Mouse (Mus musculus): Measurements from ENCODE around the gene Dad1. TPM values are rescaled to one million over a fixed set of nuclear protein-coding genes. Genes with fewer than 3 reads are reported as not detected.
"Not testable (repeated sequence)": the region's sequence is repeated elsewhere in the genome, so short reads cannot be mapped to it uniquely, and the experiment has no call there.

Gene Dad1
- polyA plus RNA-seq, 1 experiment from 2014 or later, result 274 TPM

GRCm38 (mm10) chr14:54231176-54231956, 22.5 kb downstream of the Dad1 start:
- Histone ChIP-seq H3K4me3 (ENCODE audit: low read depth, low read length) (no peak overlapping the region), H3K4me1 (ENCODE audit: control insufficient read depth, insufficient read depth, low read length) (peaks cover 4% of the 10 kb centered on the region; the same call in 1 of the 2 replicates), H3K9me3 (ENCODE audit: control insufficient read depth, low read length) (no peaks in the 10 kb centered on the region), H3K27me3 (ENCODE audit: control insufficient read depth, insufficient read depth, low read length) (no peaks in the 10 kb centered on the region), H3K36me3 (ENCODE audit: control insufficient read depth, insufficient read depth, low read length) (0 out of 2 replicates have a peak, but pooled peaks cover 3% of the 10 kb centered on the region), H3K9ac (ENCODE audit: low read length) (no peak overlapping the region), H3K27ac (ENCODE audit: low read depth, low read length) (no peak overlapping the region), H3K4me2 (ENCODE audit: low read depth) (no peak overlapping the region)
- DNase-seq (ENCODE audit: low spot score) (no peak), ATAC-seq (ENCODE audit: insufficient read depth, low FRiP score, low TSS enrichment) (no peak)
- 87% methylated on average over 21 of the region's 21 CpGs for WGBS

DNA sequence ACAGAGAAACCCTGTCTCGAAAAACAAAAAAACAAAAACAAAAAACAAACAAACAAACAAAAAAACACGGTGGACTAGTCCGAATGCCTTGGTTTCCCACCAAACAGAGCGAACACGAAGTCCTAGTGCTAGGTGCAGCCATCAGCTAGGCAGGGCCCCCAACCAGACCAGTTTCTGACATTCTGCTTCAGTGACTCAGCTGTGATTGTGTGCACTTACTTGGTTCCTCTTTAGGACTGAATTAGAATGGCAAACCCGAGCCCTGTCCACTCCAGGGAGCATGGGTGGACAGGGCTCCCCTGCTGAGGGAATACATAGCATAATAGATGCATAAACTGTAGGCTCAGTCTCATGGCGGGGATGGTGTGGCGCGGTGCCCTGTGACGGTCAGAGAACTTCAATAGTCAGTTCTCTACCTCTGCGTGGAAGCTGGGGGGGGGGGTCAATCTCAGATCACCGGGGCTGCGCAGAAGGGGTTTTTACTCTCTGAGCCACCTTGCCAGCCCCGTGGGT, 23.2 kb downstream of the Dad1 start:
- peaks cover 4% of the 10 kb centered on the region; the same call in 1 of the 2 replicates for H3K4me1 ChIP-seq (ENCODE audit: control insufficient read depth, insufficient read depth, low read length)
- H3K4me3 ChIP-seq (ENCODE audit: low read depth, low read length), result no peak overlapping the region
- no peaks in the 10 kb centered on the region for H3K27me3 ChIP-seq (ENCODE audit: control insufficient read depth, insufficient read depth, low read length)
- DNase-seq (ENCODE audit: low spot score), result no peak
- 87% methylated on average over 14 of the region's 14 CpGs for WGBS
- H3K9me3 ChIP-seq (ENCODE audit: control insufficient read depth, low read length), result no peaks in the 10 kb centered on the region
- no peak overlapping the region for H3K27ac ChIP-seq (ENCODE audit: low read depth, low read length)
- H3K36me3 ChIP-seq (ENCODE audit: control insufficient read depth, insufficient read depth, low read length), result 0 out of 2 replicates have a peak, but pooled peaks cover 3% of the 10 kb centered on the region
- no peak for ATAC-seq (ENCODE audit: insufficient read depth, low FRiP score, low TSS enrichment)
- no peak overlapping the region for H3K4me2 ChIP-seq (ENCODE audit: low read depth)
- no peak overlapping the region for H3K9ac ChIP-seq (ENCODE audit: low read length)

GRCm38 (mm10) chr14:54229849-54230248, 24.1 kb downstream of the Dad1 start:
- not testable (repeated sequence) for ATAC-seq (ENCODE audit: insufficient read depth, low FRiP score, low TSS enrichment); H3K36me3 ChIP-seq (ENCODE audit: control insufficient read depth, insufficient read depth, low read length)
- WGBS, result 86% methylated on average over 3 of the region's 4 CpGs

DNA sequence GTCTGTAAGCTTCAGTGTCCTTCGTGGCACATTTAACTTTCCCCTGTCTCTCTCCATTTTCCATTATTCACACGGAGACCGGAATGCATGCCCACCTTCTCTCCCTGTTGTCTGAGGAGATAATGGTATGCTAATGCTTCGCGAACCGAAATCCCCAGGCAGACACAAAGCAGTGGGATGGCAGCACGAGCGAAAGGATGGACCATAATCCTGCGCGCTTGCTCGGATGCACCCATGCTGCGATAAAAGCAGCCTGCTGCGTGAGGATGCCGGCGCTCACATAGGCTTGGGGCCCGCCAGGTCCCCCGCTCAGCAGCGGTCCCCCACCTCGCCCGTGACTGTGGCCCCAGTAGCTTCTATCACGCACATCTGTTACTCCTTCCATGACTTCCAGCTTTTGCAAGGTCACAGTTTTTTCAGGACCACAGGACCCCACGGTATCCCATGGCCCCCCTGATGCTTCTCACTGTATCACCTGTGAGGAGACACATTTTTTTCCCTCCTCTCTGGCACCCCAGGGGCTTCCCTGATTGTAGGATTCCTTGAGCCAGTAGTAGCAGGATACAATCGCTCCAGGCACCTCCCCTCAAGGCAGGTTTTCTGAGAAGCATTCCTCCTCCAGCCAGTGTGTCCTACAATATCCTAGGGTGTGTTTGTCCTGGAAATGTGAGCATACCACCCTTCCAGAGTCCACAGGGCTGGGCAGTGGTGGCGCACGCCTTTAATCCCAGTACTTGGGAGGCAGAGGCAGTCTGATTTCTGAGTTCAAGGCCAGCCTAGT, 24.8 kb downstream of the Dad1 start:
- Histone ChIP-seq H3K9me3 (ENCODE audit: control insufficient read depth, low read length) (no peaks in the 10 kb centered on the region), H3K27ac (ENCODE audit: low read depth, low read length) (no peak overlapping the region; the same call in 1 of the 2 replicates), H3K9ac (ENCODE audit: low read length) (peak overlapping the region; percentile 49), H3K4me2 (ENCODE audit: low read depth) (peak overlapping the region; percentile 56), H3K4me3 (ENCODE audit: low read depth, low read length) (peak overlapping the region; percentile 17), H3K27me3 (ENCODE audit: control insufficient read depth, insufficient read depth, low read length) (no peaks in the 10 kb centered on the region), H3K4me1 (ENCODE audit: control insufficient read depth, insufficient read depth, low read length) (peaks cover 4% of the 10 kb centered on the region; the same call in 1 of the 2 replicates), H3K36me3 (ENCODE audit: control insufficient read depth, insufficient read depth, low read length) (no peaks in the 10 kb centered on the region)
- ATAC-seq (ENCODE audit: insufficient read depth, low FRiP score, low TSS enrichment) (peak; percentile 29), DNase-seq (ENCODE audit: low spot score) (peak; percentile 55)
- WGBS, result 5% methylated on average over 25 of the region's 25 CpGs

More at GRCm38 (mm10) chr14:54229849-54230248, 24.1 kb downstream of the Dad1 start:
- not testable (repeated sequence) for H3K27me3 ChIP-seq (ENCODE audit: control insufficient read depth, insufficient read depth, low read length); H3K27ac ChIP-seq (ENCODE audit: low read depth, low read length); DNase-seq (ENCODE audit: low spot score); H3K9ac ChIP-seq (ENCODE audit: low read length); H3K4me3 ChIP-seq (ENCODE audit: low read depth, low read length); H3K9me3 ChIP-seq (ENCODE audit: control insufficient read depth, low read length); H3K4me2 ChIP-seq (ENCODE audit: low read depth); H3K4me1 ChIP-seq (ENCODE audit: control insufficient read depth, insufficient read depth, low read length)

- peak; percentile 43 for ATAC-seq (ENCODE audit: insufficient read depth, low FRiP score, low TSS enrichment)
- Histone ChIP-seq H3K36me3 (ENCODE audit: control insufficient read depth, insufficient read depth, low read length) (no peaks in the 10 kb centered on the region), H3K4me3 (ENCODE audit: low read depth, low read length) (peak overlapping the region; percentile 17), H3K4me1 (ENCODE audit: control insufficient read depth, insufficient read depth, low read length) (peaks cover 4% of the 10 kb centered on the region; the same call in 1 of the 2 replicates), H3K27ac (ENCODE audit: low read depth, low read length) (no peak overlapping the region), H3K9ac (ENCODE audit: low read length) (peak overlapping the region; percentile 49), H3K4me2 (ENCODE audit: low read depth) (peak overlapping the region; percentile 56), H3K27me3 (ENCODE audit: control insufficient read depth, insufficient read depth, low read length) (no peaks in the 10 kb centered on the region), H3K9me3 (ENCODE audit: control insufficient read depth, low read length) (no peaks in the 10 kb centered on the region)
- no peak for DNase-seq (ENCODE audit: low spot score)
- WGBS, result 6% methylated on average over 7 of the region's 7 CpGs
Observed at GRCm38 (mm10) chr14:54228501-54228900, 25.4 kb downstream of the Dad1 start.

DNA sequence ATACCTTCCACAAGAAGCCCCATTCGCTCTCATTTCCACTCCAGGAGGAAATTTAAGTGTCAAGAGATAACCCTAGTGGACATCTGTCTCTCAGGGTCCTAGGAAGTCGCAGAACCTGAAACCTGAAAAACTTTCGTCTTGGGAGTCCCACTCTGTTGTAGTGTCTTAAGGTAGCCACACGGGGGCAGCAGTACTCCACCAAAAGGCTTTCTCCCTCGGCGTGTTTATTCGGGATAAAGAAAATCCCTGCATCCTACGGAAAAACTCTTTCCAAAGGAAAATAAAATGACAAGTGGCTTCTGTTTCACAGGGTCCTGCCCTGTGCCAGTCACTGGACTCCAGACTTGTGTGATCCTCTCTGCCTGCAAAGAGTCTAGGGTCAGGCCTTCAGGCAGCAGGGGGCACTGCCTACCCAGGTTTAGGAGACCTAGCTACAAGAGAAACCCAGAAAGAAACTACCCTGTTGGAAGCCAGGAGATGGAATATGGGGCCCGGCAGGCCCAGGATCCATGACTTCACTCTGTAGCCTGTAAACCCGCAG, 25.9 kb downstream of the Dad1 start:
- ATAC-seq (ENCODE audit: insufficient read depth, low FRiP score, low TSS enrichment), result peak; percentile 60
- H3K9ac ChIP-seq (ENCODE audit: low read length), result peak overlapping the region; percentile 49
- no peaks in the 10 kb centered on the region for H3K36me3 ChIP-seq (ENCODE audit: control insufficient read depth, insufficient read depth, low read length)
- H3K4me2 ChIP-seq (ENCODE audit: low read depth), result peak overlapping the region; percentile 56
- WGBS, result 1% methylated on average over 10 of the region's 10 CpGs
- peak; percentile 73 for DNase-seq (ENCODE audit: low spot score)
- peak overlapping the region; percentile 17 for H3K4me3 ChIP-seq (ENCODE audit: low read depth, low read length)
- no peak overlapping the region for H3K27ac ChIP-seq (ENCODE audit: low read depth, low read length)
- H3K27me3 ChIP-seq (ENCODE audit: control insufficient read depth, insufficient read depth, low read length), result no peaks in the 10 kb centered on the region
- peaks cover 4% of the 10 kb centered on the region; the same call in 1 of the 2 replicates for H3K4me1 ChIP-seq (ENCODE audit: control insufficient read depth, insufficient read depth, low read length)
- H3K9me3 ChIP-seq (ENCODE audit: control insufficient read depth, low read length), result no peaks in the 10 kb centered on the region

GRCm38 (mm10) chr14:54226911-54227811, 26.7 kb downstream of the Dad1 start:
- Histone ChIP-seq H3K4me3 (ENCODE audit: low read depth, low read length) (no peak overlapping the region), H3K9ac (ENCODE audit: low read length) (no peak overlapping the region), H3K27ac (ENCODE audit: low read depth, low read length) (no peak overlapping the region), H3K4me2 (ENCODE audit: low read depth) (peak overlapping the region; percentile 56; the same call in 1 of the 2 replicates), H3K27me3 (ENCODE audit: control insufficient read depth, insufficient read depth, low read length) (no peaks in the 10 kb centered on the region), H3K9me3 (ENCODE audit: control insufficient read depth, low read length) (no peaks in the 10 kb centered on the region), H3K4me1 (ENCODE audit: control insufficient read depth, insufficient read depth, low read length) (peaks cover 4% of the 10 kb centered on the region; the same call in 1 of the 2 replicates), H3K36me3 (ENCODE audit: control insufficient read depth, insufficient read depth, low read length) (no peaks in the 10 kb centered on the region)
- no peak for ATAC-seq (ENCODE audit: insufficient read depth, low FRiP score, low TSS enrichment)
- 55% methylated on average over 16 of the region's 16 CpGs for WGBS
- DNase-seq (ENCODE audit: low spot score), result no peak

GRCm38 (mm10) chr14:54225725-54226124, 28.2 kb downstream of the Dad1 start:
- WGBS, result 84% methylated on average over 11 of the region's 11 CpGs
- ATAC-seq (ENCODE audit: insufficient read depth, low FRiP score, low TSS enrichment), result no peak

More at GRCm38 (mm10) chr14:54225725-54226124, 28.2 kb downstream of the Dad1 start:
- Histone ChIP-seq H3K9ac (ENCODE audit: low read length) (no peak overlapping the region), H3K27me3 (ENCODE audit: control insufficient read depth, insufficient read depth, low read length) (no peaks in the 10 kb centered on the region), H3K4me1 (ENCODE audit: control insufficient read depth, insufficient read depth, low read length) (peaks cover 4% of the 10 kb centered on the region; the same call in 1 of the 2 replicates), H3K36me3 (ENCODE audit: control insufficient read depth, insufficient read depth, low read length) (no peaks in the 10 kb centered on the region), H3K9me3 (ENCODE audit: control insufficient read depth, low read length) (no peaks in the 10 kb centered on the region), H3K27ac (ENCODE audit: low read depth, low read length) (no peak overlapping the region), H3K4me3 (ENCODE audit: low read depth, low read length) (no peak overlapping the region), H3K4me2 (ENCODE audit: low read depth) (no peak overlapping the region)
- DNase-seq (ENCODE audit: low spot score), result no peak
